Mouse (Mus musculus) left cerebral cortex, adult 8-10 months (tissue): ENCODE results near the gene Tmigd3. TPM values are rescaled to one million over a fixed set of nuclear protein-coding genes. Genes with fewer than 3 reads are reported as not detected.

ENCODE experiments used
- DNase-seq, 2 experiments: peaks; one replicate each; pipeline ENCODE4 v3.0.0; 2022; ENCODE audit warnings: low spot score in 2 of 2
- total RNA-seq, 4 experiments: library from RNA; stranded (reverse); gene quantifications; 2 replicates each; pipeline ENCODE4 v1.2.4; 2022

Gene Tmigd3
- total RNA-seq: not detected

DNA sequence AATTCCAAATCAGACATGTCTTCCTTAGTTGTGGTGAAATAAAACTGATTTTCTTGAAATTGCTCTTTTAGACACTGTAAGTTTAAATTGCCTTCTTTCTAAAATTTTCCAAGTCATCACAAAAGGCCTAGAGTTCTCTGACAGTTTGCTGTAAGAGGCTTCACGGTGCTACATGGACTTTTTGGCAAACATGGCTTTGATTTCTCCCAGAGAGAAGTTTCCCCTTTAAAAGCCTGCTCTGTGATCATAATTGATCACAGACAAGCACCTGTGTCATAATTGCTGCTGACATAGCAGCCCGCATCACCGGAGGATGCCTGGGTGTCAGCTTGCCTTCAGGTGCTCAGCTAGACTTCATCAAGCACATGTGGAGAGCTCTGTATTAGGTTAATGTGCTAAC lies at the start of gene Tmigd3, which contains the start of gene Adora3:
TSS of gene Tmigd3 (plus strand) at position 346 of the 400 bp plus-strand sequence.
TSS of gene Adora3 (plus strand) at position 301 of the 400 bp plus-strand sequence.
- DNase-seq: no peak

DNA sequence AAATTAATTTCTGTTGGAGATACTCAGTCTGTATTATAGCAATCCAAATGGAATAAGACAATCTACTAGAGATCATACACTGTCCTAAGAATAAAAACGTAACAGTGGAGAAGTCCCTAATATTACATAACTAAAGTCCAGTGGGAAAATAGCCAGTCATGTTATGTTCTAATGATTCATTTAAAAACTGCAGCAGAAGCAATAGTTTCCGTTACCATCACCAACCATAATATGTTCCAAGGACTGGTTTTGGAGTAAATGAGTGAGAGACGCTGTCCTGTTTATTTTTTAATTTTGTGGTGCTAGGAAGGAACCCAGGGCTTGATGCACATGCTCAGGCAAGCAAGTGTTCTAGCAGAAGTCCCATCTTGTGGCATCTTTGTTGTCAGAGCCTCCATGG lies 49.2 kb upstream of the Tmigd3 start:
- no peak for DNase-seq

DNA sequence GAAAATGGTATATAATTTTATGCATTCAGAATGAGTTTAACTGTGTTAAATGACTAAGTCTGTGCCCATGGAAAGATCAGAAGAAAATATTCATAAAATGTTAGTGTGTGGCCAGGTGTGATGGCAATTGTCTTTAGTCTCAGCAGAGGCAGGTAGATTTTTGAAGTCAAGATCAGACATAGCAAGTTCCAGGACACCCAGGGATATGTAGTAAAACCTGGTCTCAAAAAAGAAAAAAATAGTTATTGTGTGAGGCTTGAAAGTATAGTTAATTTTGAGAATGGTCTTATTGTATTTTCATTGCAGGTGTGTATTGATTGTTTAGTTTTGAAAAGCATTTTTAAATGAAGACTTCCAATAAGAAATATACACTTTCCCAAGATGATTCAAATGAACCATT lies 47.1 kb upstream of the Tmigd3 start:
- DNase-seq: no peak

GRCm38 (mm10) chr3:105824103-105824502 lies 46.6 kb upstream of the Tmigd3 start:
- no peak for DNase-seq

DNA sequence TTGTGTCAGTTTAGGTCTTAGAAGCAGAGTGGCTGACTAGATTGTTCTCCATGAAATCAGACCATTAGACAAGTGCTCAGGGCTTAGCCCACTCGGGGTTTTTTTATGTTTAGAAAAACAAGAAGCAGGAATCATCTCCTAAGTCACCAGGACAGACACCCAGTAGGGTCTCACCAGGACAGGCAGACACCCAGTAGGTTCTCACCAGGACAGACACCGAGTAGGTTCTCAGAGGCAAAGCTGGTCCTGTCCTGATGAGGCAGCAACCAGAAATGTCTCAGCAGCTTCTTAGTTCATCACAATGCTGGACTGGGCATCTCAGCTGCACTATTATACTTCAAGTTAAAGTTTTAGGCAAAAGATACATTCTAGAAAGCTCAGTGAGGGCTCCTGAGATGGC lies 46.0 kb upstream of the Tmigd3 start:
- DNase-seq: no peak

GRCm38 (mm10) chr3:105825501-105826161 lies 45.1 kb upstream of the Tmigd3 start:
- no peak for DNase-seq

DNA sequence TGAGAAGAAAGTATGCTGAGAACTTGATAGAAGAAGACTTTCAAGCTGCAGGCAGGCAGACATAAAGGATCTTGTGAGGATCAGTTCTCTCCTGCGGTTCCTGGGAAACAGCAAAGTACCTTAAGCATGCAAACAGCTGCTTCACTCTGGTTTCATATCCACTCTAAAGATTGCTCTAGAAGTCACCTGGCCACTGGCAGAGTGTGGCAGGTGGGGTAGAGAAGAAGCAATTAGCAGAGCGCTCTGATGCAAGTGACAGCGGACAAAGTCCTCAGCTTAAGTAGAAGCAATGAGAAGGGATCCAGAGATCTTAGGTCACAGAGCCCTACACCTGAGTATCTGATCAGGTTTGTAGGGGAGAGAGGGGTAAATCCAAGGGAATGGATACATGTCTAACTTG lies 39.1 kb upstream of the Tmigd3 start:
- DNase-seq: no peak

- no peak for DNase-seq
Observed at GRCm38 (mm10) chr3:105835875-105836274, 34.8 kb upstream of the Tmigd3 start.

DNA sequence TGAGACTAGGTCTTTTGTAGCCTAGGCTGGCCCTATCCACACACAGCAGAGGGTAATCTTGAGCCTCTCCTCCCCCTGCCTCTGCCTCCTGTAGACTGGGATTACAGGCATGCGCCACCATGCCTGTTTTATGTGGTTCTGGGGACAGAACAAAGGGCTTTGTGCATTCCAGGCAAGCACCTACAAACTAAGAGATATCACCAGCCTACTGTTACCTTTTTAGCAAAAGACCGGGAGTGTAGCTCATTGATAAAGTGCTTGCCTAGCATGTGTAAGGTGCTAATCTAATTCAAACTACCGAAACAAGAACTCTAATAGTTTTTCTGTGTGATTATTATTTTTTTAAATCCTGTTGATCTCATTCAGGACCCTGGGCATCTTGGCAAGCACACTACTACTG lies 33.8 kb upstream of the Tmigd3 start:
- DNase-seq: no peak

DNA sequence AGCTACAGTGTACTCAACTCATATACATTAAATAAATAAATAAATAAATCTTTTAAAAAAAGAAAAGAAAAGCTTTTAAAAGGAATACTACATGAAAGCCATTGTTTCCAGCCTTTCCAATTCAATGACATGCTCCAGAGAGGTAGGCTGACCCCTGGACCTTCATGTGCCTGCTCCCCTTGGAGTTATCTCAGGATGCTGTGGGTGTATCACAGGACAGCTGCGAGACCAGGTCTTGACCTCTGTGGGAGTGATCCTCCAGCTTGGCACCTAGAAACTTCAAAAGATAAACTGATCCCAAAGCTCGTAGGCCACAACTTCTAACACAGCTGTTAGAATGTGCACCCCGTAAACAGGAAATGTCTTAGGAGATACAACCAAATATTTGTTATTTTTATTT lies 32.0 kb upstream of the Tmigd3 start:
- DNase-seq: no peak

GRCm38 (mm10) chr3:105839836-105840235 lies 30.9 kb upstream of the Tmigd3 start:
- DNase-seq: no peak

- DNase-seq: no peak
Observed at GRCm38 (mm10) chr3:105846294-105847069, 24.2 kb upstream of the Tmigd3 start.

- DNase-seq: no peak
Observed at GRCm38 (mm10) chr3:105853781-105854180, 16.9 kb upstream of the Tmigd3 start.

GRCm38 (mm10) chr3:105854786-105855185 lies 15.9 kb upstream of the Tmigd3 start:
- DNase-seq: no peak

DNA sequence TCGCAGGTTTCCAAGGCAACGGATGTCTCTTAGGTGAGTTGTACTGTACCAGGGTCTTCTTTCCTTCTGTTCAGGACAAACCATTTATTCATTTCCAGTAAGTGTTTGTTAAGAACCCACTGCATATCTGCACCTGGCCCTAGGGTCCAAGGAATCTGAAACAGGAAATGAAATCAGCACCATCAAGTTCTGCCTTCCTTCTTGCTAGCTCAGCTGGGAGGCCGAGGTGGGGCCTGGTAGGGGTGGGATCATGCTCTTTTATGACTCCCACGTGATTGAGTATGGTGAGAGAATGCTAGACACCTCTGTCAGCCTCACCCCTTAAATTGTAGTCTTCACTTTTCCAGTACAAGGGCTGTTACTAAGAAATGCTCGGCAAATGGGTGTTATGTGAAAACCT lies 13.2 kb upstream of the Tmigd3 start:
- no peak for DNase-seq

GRCm38 (mm10) chr3:105861747-105862366 lies 8.8 kb upstream of the Tmigd3 start:
- no peak for DNase-seq

DNA sequence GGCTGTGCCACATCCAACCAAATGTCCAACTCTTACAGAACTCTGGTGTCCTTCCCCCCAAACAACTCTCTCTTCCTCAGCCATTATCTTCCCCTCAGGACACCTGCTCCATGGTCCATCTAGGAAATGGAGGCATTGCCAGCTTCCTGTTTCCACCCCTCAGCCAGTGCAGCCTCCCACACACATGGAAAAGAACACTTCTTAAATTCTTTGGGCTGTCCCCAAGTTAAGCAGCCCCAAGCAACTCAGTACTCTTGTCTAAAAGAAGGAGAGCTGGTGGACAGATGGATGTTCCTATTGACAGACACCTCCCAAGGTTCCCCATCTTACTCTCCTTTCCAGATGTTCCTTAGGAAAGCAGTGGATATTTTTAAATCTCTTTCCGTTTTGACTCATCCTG lies 6.6 kb upstream of the Tmigd3 start:
- DNase-seq: no peak

- peak in 1 of 2 experiments; percentile 36 for DNase-seq
Observed at GRCm38 (mm10) chr3:105865122-105865521, 5.6 kb upstream of the Tmigd3 start.

GRCm38 (mm10) chr3:105868135-105868534 lies 2.6 kb upstream of the Tmigd3 start:
- no peak for DNase-seq

DNA sequence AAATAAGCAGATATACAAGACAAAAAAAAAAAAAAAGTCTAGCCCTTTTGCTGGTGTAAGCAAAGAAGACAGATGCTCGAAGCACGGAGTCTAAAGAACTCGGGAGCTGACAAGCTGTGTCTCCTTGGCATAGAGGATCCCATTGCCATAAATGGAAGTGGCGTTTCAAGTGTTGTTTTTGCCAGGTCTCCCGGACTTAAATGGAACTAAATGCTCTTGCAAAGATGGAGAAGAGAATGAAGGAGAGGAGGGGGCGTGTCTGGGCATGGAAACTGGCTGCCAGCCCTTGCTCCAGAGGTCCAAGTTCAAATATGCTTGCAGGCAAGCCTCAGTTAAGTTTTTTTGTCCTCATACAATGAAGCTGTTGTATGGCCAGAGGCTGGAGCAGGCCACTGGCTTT lies 1.3 kb downstream of the Tmigd3 start:
- peak in 1 of 2 experiments; percentile 28 for DNase-seq

DNA sequence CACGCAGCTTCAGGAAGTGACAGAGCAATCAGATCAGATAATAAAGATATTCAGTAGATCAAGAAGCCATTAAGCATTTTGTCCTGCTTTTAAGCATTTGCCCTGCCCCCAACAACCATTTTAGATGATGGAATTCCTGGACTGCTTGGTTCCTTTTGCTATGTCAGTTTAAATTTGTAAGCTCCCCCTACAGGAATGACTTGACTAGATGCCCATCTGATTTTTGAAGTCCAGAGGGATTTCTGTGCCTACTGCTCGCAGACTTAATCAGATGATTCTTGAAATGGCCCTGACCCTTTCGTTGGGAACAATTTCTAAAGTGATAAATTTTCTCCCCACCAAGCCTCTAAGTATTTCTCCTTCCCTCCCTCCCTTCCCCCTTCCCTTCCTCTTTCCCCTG lies 1.9 kb downstream of the Tmigd3 start:
- DNase-seq: no peak
